12 mouse cellular contexts compared by ENCODE assay signal in genomic region chr5:140509204-140509603, GRCm38 (mm10). TPM values are rescaled to one million over a fixed set of nuclear protein-coding genes. Genes with fewer than 3 reads are reported as not detected.
DNase-seq lines count a peak whose midpoint lies in the region; ATAC-seq and TF ChIP-seq lines count a peak whose summit lies in the region.
"Had no signal": no experiment of that assay in that cellular context is flagged by ENCODE, and none has a peak within 500 bp of the region (broad histone marks: within the 10 kb centered on the region; RNA-seq: fewer than 3 reads in every experiment).

No protein-coding gene starts in this region.

- H3K36me3 ChIP-seq in heart, embryonic 10.5 days: peaks cover 2% of the 10 kb centered on the region; the same call in 1 of the 2 replicates
- no peaks in the 10 kb centered on the region for H3K36me3 ChIP-seq in heart, embryonic 11.5 days (ENCODE audit: control insufficient read depth, insufficient read depth, low read length)
- H3K36me3 ChIP-seq in lung, postnatal 0 days (ENCODE audit: insufficient read depth, low read length): no peaks in the 10 kb centered on the region
- H3K36me3 ChIP-seq in embryonic facial prominence, embryonic 13.5 days: peaks cover 8% of the 10 kb centered on the region; the same call in 1 of the 2 replicates
- H3K36me3 ChIP-seq in liver, postnatal 0 days (replicated peaks; ENCODE audit: insufficient read depth, low read length): no peaks in the 10 kb centered on the region

- no peak for TF ChIP-seq EP300 in lung, postnatal 0 days (IDR thresholded peaks at IDR 0.05)
- TF ChIP-seq EP300 in liver, postnatal 0 days (IDR thresholded peaks at IDR 0.05; ENCODE audit: low read depth): no peak

- H3K27me3 ChIP-seq in heart, embryonic 10.5 days (ENCODE audit: insufficient read depth, poor library complexity, severe bottlenecking): no peaks in the 10 kb centered on the region
- H3K27me3 ChIP-seq in heart, embryonic 11.5 days (ENCODE audit: control insufficient read depth, insufficient read depth, low read length): no peaks in the 10 kb centered on the region
- no peaks in the 10 kb centered on the region for H3K27me3 ChIP-seq in lung, postnatal 0 days (replicated peaks; ENCODE audit: insufficient read depth, low read length)
- H3K27me3 ChIP-seq in embryonic facial prominence, embryonic 13.5 days: no peaks in the 10 kb centered on the region
- H3K27me3 ChIP-seq in liver, postnatal 0 days (ENCODE audit: insufficient read depth, low read length): no peaks in the 10 kb centered on the region

- no peak for TF ChIP-seq CTCF in lung, postnatal 0 days (IDR thresholded peaks at IDR 0.05)
- TF ChIP-seq CTCF in lung, adult 2 months (IDR thresholded peaks at IDR 0.05; ENCODE audit: insufficient read depth, low read length): no peak
- no peak for TF ChIP-seq CTCF in liver, postnatal 0 days (IDR thresholded peaks at IDR 0.05; ENCODE audit: low read depth)

- no peak for ATAC-seq in heart, embryonic 11.5 days (replicated peaks; ENCODE audit: insufficient number of reproducible peaks, low FRiP score, low TSS enrichment)
- ATAC-seq in lung, postnatal 0 days: no peak
- ATAC-seq in embryonic facial prominence, embryonic 13.5 days (ENCODE audit: insufficient number of reproducible peaks, insufficient read depth, low FRiP score, low TSS enrichment, low read depth): no peak
- no peak for ATAC-seq in liver, postnatal 0 days

- TF ChIP-seq POLR2A in lung, adult 2 months (IDR thresholded peaks at IDR 0.05; ENCODE audit: borderline replicate concordance, extremely low read depth, low read depth, low read length): no peak

- H3K9ac ChIP-seq in heart, embryonic 11.5 days (ENCODE audit: low read depth, low read length): no peak overlapping the region
- peak overlapping the region; percentile 4; the same call in 1 of the 2 replicates for H3K9ac ChIP-seq in lung, postnatal 0 days (replicated peaks; ENCODE audit: low read depth)
- no peak overlapping the region; the same call in 1 of the 2 replicates for H3K9ac ChIP-seq in embryonic facial prominence, embryonic 13.5 days
- H3K9ac ChIP-seq in liver, postnatal 0 days (replicated peaks): 0 out of 2 replicates have a peak overlapping the region, but pooled peaks have one; percentile 8

- no peak for DNase-seq in heart, embryonic 10.5 days (ENCODE audit: low spot score)
- DNase-seq in lung, postnatal 0 days (ENCODE audit: low spot score): peak; percentile 30
- no peak for DNase-seq in lung, adult 2 months
- no peak for DNase-seq in liver, postnatal 0 days
- no peak for DNase-seq in urinary bladder, adult 2 months (ENCODE audit: low spot score)
- no peak for DNase-seq in left cerebral cortex, adult 11 months (ENCODE audit: low spot score)
- DNase-seq: cerebellum, postnatal 10 days had no signal

- WGBS in heart, embryonic 10.5 days: 53% methylated on average over 9 of the region's 9 CpGs
- 55% methylated on average over 9 of the region's 9 CpGs for WGBS in heart, embryonic 11.5 days (ENCODE audit: insufficient replicate concordance)
- WGBS in lung, postnatal 0 days: 58% methylated on average over 9 of the region's 9 CpGs
- whole genome bisulfite sequencing in lung, adult 2 months: 56% methylated on average over 9 of the region's 9 CpGs
- 65% methylated on average over 9 of the region's 9 CpGs for WGBS in embryonic facial prominence, embryonic 13.5 days
- 52% methylated on average over 9 of the region's 9 CpGs for WGBS in liver, postnatal 0 days (ENCODE audit: insufficient replicate concordance)

- peak overlapping the region; percentile 53 for H3K27ac ChIP-seq in heart, embryonic 10.5 days
- H3K27ac ChIP-seq in heart, embryonic 11.5 days (ENCODE audit: low read depth, low read length): no peak overlapping the region
- no peak overlapping the region for H3K27ac ChIP-seq in lung, postnatal 0 days (ENCODE audit: low read length)
- H3K27ac ChIP-seq in embryonic facial prominence, embryonic 13.5 days: peak overlapping the region; percentile 9
- H3K27ac ChIP-seq in liver, postnatal 0 days (ENCODE audit: low read depth): peak overlapping the region; percentile 81
- H3K27ac ChIP-seq: layer of hippocampus, adult 2 months had no signal

- no peaks in the 10 kb centered on the region for H3K9me3 ChIP-seq in heart, embryonic 10.5 days
- H3K9me3 ChIP-seq in heart, embryonic 11.5 days (replicated peaks; ENCODE audit: control insufficient read depth, low read length): no peaks in the 10 kb centered on the region
- no peaks in the 10 kb centered on the region for H3K9me3 ChIP-seq in lung, postnatal 0 days (ENCODE audit: low read length)
- H3K9me3 ChIP-seq in embryonic facial prominence, embryonic 13.5 days: no peaks in the 10 kb centered on the region
- no peaks in the 10 kb centered on the region for H3K9me3 ChIP-seq in liver, postnatal 0 days (ENCODE audit: low read length)

- H3K4me1 ChIP-seq in heart, embryonic 10.5 days: peaks cover 72% of the 10 kb centered on the region
- H3K4me1 ChIP-seq in heart, embryonic 11.5 days (ENCODE audit: control insufficient read depth, insufficient read depth, low read length): peaks cover 18% of the 10 kb centered on the region
- H3K4me1 ChIP-seq in lung, postnatal 0 days (ENCODE audit: insufficient read depth, low read depth, low read length): peaks cover 11% of the 10 kb centered on the region; the same call in 1 of the 2 replicates
- peaks cover 26% of the 10 kb centered on the region for H3K4me1 ChIP-seq in lung, adult 2 months (ENCODE audit: control insufficient read depth, insufficient read depth, low read length)
- H3K4me1 ChIP-seq in embryonic facial prominence, embryonic 13.5 days: peaks cover 57% of the 10 kb centered on the region
- peaks cover 40% of the 10 kb centered on the region for H3K4me1 ChIP-seq in liver, postnatal 0 days (ENCODE audit: insufficient read depth)

- no peak overlapping the region for H3K4me2 ChIP-seq in heart, embryonic 11.5 days
- peak overlapping the region; percentile 17; the same call in 1 of the 2 replicates for H3K4me2 ChIP-seq in lung, postnatal 0 days (replicated peaks; ENCODE audit: low read depth, low read length)
- H3K4me2 ChIP-seq in embryonic facial prominence, embryonic 13.5 days: no peak overlapping the region
- peak overlapping the region; percentile 79 for H3K4me2 ChIP-seq in liver, postnatal 0 days (ENCODE audit: low read depth, low read length)

- no peak overlapping the region for H3K4me3 ChIP-seq in heart, embryonic 10.5 days
- no peak overlapping the region for H3K4me3 ChIP-seq in heart, embryonic 11.5 days (ENCODE audit: low read depth, low read length)
- no peak overlapping the region for H3K4me3 ChIP-seq in lung, postnatal 0 days (ENCODE audit: low read depth, low read length)
- H3K4me3 ChIP-seq in lung, adult 2 months (replicated peaks; ENCODE audit: extremely low read depth, low read depth, low read length): no peak overlapping the region
- no peak overlapping the region for H3K4me3 ChIP-seq in embryonic facial prominence, embryonic 13.5 days
- H3K4me3 ChIP-seq in liver, postnatal 0 days (ENCODE audit: low read depth, low read length): peak overlapping the region; percentile 13; the same call in 1 of the 2 replicates
- H3K4me3 ChIP-seq: layer of hippocampus, adult 2 months had no signal

RNA-seq across cellular contexts. Expression of gene Chst12, which starts 3.9 kb away (rescaled TPM):
- polyA plus RNA-seq in heart, embryonic 10.5 days (2016; fragmentation: Nextera tagmentation; extraction: Ambion mirVana): 26.7 and 26.9 TPM in 2 replicates
- polyA plus RNA-seq in heart, embryonic 11.5 days (2014; fragmentation: Nextera tagmentation; extraction: Ambion mirVana): 17.4 and 20.2 TPM in 2 replicates
- 19.9 and 21.7 TPM in 2 replicates for polyA plus RNA-seq in lung, postnatal 0 days (2015; fragmentation: Nextera tagmentation; extraction: Ambion mirVana)
- polyA plus RNA-seq in lung, adult 2 months (2012; rRNA removed): 49.6 and 60.5 TPM in 2 replicates
- 18.4 and 18.7 TPM in 2 replicates for polyA plus RNA-seq in embryonic facial prominence, embryonic 13.5 days (2015; fragmentation: Nextera tagmentation; extraction: Ambion mirVana)
- 8.6 and 9.1 TPM in 2 replicates for polyA plus RNA-seq in liver, postnatal 0 days (2015; fragmentation: Nextera tagmentation; extraction: Ambion mirVana)
- 54.6 and 76.8 TPM in 2 replicates for polyA plus RNA-seq in urinary bladder, adult 2 months (2012; rRNA removed)

RNA-seq across cellular contexts. Expression of gene Grifin, which starts 55.7 kb away (rescaled TPM):
- polyA plus RNA-seq in heart, embryonic 10.5 days (2016; fragmentation: Nextera tagmentation; extraction: Ambion mirVana): not detected in 2 replicates
- polyA plus RNA-seq in heart, embryonic 11.5 days (2014; fragmentation: Nextera tagmentation; extraction: Ambion mirVana): 0.74 TPM in 1 of 2 replicates, not detected in the other
- not detected in 2 replicates for polyA plus RNA-seq in lung, postnatal 0 days (2015; fragmentation: Nextera tagmentation; extraction: Ambion mirVana)
- not detected in 2 replicates for polyA plus RNA-seq in lung, adult 2 months (2012; rRNA removed)
- not detected in 2 replicates for polyA plus RNA-seq in embryonic facial prominence, embryonic 13.5 days (2015; fragmentation: Nextera tagmentation; extraction: Ambion mirVana)
- polyA plus RNA-seq in liver, postnatal 0 days (2015; fragmentation: Nextera tagmentation; extraction: Ambion mirVana): not detected in 2 replicates
- not detected in 2 replicates for polyA plus RNA-seq in urinary bladder, adult 2 months (2012; rRNA removed)
- polyA plus RNA-seq: C2C12; neural tube, embryonic 14.5 days had no signal

Comparison
In these comparisons a context has a peak if more than half of its experiments do, and no peak if none do; other contexts are left out.
1. H3K27ac ChIP-seq: peak in heart, embryonic 10.5 days (single experiment), embryonic facial prominence, embryonic 13.5 days (single experiment) and liver, postnatal 0 days (single experiment); none in heart, embryonic 11.5 days (single experiment) and lung, postnatal 0 days (single experiment).
2. H3K4me2 ChIP-seq: peak in lung, postnatal 0 days (single experiment) and liver, postnatal 0 days (single experiment); none in heart, embryonic 11.5 days (single experiment) and embryonic facial prominence, embryonic 13.5 days (single experiment).
3. H3K9ac ChIP-seq: peak in lung, postnatal 0 days (single experiment) and liver, postnatal 0 days (single experiment); none in heart, embryonic 11.5 days (single experiment) and embryonic facial prominence, embryonic 13.5 days (single experiment).